Mouse (Mus musculus) embryonic stem cell, embryonic (primary cell): Measurements from ENCODE around the gene Galnt16.

Experiments
- CTCF ChIA-PET, 4 experiments: fragments of 300-600 bp in 2 of 4; fragments of 350-600 bp in 2 of 4; sonication (Branson Sonifier 250); formaldehyde crosslinking; loops; one replicate each; lab custom pipeline; 2022; ENCODE audit warnings: inconsistent platforms in 2 of 4; lab: Charles Lee
- POLR2A ChIA-PET, 4 experiments: fragments of 300-600 bp in 2 of 4; fragments of 350-600 bp in 2 of 4; sonication (Branson Sonifier 250); formaldehyde crosslinking; loops; one replicate each; lab custom pipeline; 2022; ENCODE audit warnings: antibody characterized with exemption in 4 of 4, inconsistent platforms in 1 of 4; lab: Charles Lee

Gene Galnt16

DNA sequence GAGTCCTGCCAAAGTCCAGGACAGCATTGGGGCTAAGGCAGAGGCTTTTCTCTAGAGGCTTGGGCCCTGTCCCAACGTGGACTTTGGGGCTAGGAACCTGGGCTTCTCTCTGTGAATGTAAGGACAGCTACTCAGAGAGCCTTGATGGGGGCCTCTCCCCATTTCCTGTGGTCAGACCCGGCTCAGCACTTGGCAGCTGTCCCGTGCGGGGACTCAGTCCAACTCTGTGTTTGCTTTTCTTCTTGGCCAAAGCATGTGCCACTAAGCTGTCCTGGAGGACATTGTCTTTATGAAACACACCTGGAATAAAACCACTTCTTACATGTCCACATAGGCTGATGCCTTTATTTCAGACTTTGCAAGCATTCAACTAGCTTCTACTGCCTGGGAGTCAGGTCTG, 85.5 kb downstream of the Galnt16 start:
- ChIA-PET POLR2A (interaction anchor here in 1 of 4 experiments (0.6 to 1.1 kb wide), 4 partner anchors 14 to 67 kb away, joined by 3 to 4 read pairs (median 3); no protein-coding TSS in a partner anchor), CTCF (interaction anchor here in 2 of 4 experiments (0.7 to 0.8 kb wide), 2 partner anchors 18 to 446 kb away, joined by 3 to 4 read pairs; no protein-coding TSS in a partner anchor)

DNA sequence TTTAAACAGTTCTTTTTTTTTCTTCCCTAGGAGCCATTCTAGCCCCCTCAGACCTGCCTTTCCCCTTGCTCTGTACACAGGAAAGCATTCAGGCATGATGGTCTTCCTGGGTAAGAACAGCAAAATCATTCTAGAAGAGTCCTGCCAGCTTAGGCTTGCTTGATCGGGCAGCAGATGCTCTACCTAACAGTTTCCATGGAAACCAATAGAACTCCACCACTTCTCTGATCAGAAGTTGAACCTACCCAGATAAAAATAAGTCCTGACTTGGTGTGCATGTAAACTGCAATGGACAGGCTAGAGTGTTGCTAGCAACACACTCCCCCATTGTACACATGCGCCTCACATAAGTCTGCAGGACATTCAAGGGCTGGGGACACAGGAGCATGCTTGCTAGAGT, 86.1 kb downstream of the Galnt16 start:
- ChIA-PET POLR2A (interaction anchor here in 2 of 4 experiments (0.6 to 1.3 kb wide), 4 partner anchors 13 to 68 kb away, joined by 3 to 4 read pairs (median 4); no protein-coding TSS in a partner anchor), CTCF (no interaction called here)

DNA sequence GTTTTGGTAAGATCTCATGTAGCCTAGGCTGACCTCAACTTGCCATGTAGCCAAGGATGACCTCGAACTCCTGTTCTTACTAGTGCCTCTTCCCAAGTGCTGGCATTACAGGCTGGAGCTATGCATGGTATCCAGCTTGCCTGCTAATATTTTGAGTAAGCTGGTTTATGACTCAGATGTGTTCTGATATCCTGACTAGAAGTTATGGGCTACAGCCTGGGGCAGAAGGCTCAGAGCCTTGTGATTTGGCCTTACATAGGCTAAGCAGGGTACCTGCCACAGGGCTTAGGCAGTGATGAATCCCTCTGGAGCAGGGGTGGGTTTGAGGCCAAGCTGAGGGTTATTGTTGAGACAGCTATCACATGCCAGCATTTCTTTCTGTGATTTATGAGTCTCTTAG, 90.5 kb downstream of the Galnt16 start:
- ChIA-PET CTCF (interaction anchor here (0.6 to 1.8 kb wide), 11 partner anchors 9 to 202 kb away, joined by 3 to 5 read pairs (median 3); partner anchors contain the start of gene Galnt16 (in 1 of the 4)), POLR2A (interaction anchor here in 2 of 4 experiments (1.0 to 2.9 kb wide), 9 partner anchors 10 to 136 kb away, joined by 3 to 11 read pairs (median 4); no protein-coding TSS in a partner anchor)

DNA sequence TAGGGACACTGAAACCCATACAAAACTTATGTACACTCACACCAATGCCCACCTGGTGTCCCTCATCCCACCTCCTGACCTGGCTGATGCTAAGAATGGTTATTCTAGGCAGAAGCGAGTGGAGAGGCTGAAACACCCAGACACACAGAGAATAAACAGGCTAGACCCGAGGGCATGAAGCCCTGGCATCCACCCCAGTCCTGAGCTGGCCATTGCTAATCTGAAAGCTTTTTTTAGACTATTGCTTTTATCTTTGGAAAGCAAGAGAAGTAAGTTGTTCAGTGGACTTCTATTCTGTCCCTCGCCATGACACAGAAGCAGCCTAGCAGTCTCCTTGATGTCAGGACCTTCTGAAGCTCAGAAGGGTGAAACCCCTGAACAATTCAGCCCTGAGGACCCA, 91.9 kb downstream of the Galnt16 start:
- ChIA-PET CTCF (interaction anchor here in 2 of 4 experiments (1.1 to 1.8 kb wide), 3 partner anchors 90 to 112 kb away, joined by 3 to 5 read pairs (median 3); partner anchors contain the start of gene Galnt16 (in 1 of the 2)), POLR2A (interaction anchor here in 2 of 4 experiments (0.5 to 2.9 kb wide), 5 partner anchors 8 to 322 kb away, joined by 3 to 11 read pairs (median 4); no protein-coding TSS in a partner anchor)

DNA sequence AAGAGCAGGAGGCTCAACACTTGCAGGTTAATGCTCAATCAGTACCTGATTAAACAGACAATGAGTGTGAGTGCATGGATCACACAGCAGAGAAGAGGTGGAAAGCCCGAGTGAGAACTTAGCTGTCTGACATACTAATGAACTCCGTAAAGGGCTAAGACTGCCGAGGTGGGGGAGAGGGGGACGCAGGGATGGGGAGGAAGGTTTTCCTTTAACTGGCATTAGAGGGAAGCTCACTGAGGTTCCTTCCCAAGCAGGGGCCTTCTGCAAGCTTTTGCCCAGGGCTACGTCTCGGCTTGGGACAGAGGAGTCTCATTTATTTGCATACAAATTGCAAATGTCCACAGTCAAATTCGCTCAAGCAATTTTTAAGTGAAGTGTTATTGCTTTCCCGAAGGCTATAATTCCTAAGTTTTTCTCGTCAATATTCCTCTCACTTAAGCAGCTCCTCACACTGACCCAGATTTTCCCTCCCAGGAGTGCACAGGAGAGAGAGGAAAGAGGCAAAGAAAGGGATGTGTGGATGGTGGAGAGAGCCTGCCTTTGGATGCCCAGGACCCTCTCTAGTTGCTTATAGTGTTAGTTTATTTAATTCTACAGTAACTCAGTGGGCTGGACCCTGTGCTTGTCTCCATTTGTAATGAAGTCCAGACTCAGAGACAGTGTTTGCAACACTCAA, 94.2 kb downstream of the Galnt16 start:
- ChIA-PET CTCF (interaction anchor here in 2 of 4 experiments (0.8 to 1.1 kb wide), 3 partner anchors 14 to 92 kb away, joined by 3 read pairs; no protein-coding TSS in a partner anchor), POLR2A (interaction anchor here in 2 of 4 experiments (0.6 to 9.3 kb wide), 7 partner anchors 18 to 499 kb away, joined by 3 to 144 read pairs (median 3); partner anchors contain the start of genes Slc39a9 (in 1 of the 2) and Zfp36l1 (in 1 of the 2))

DNA sequence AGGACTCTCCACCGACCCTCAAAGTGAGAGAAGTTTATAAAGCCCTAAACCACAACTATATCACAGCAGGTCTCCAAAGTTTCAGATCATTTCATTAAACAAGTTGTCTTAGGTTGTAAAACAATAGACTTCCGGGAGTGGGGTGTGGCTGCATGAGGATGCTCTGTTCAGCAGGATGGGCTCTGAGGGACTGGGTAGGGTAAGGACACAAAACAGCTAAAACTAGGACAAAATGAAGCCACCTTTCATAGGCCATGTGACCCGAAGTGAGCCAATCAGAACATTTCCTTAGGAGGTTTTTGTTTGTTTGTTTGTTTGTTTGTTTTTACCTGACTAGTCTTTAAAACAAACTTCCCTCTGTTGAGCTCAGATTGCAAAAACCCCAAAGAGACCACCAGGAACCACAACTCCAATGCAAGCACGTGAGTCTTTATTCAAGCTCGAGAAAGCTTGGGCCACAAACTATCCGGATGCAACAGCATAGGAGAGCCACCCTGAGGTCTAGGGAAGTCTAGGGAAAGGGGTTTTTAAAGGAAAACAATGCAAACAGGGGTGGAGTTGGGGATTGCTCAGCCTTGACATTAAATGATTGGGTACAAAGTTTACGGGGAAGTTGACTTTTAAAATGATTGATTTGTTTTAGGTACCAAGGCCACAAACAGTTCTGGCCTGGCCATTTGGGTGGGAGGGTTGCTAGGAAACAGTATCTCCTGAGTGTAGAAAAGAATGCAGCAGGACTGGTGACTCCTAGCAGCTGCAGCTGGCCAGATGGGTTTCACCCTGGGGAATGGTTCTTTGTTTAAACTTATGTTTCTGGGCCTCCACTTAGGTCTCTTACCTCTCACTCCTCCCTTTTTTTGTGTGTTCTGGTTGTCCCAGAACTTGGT, 97.5 kb downstream of the Galnt16 start:
- ChIA-PET POLR2A (interaction anchor here (0.6 to 9.3 kb wide), 18 partner anchors 9 to 503 kb away, joined by 3 to 144 read pairs (median 4); partner anchors contain the start of gene Zfp36l1 (in 1 of the 4)), CTCF (interaction anchor here in 1 of 4 experiments (0.5 to 3.7 kb wide), 5 partner anchors 11 to 105 kb away, joined by 3 to 21 read pairs (median 4); no protein-coding TSS in a partner anchor)

DNA sequence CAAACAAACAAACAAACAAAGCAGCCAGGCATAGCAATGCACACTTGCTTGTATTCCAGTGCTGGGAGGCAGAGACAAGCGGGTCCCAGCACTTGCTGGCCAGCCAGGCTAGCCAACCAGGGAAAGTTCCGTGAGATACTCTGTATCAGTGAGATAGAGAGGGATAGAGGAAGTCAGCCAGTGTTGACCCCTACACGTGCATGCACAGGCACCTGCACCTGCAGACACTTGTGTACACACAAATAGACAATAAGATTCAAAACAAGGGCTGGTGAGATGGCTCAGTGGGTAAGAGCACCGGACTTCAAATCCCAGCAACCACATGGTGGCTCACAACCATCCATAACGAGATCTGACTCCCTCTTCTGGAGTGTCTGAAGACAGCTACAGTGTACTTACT, 102.4 kb downstream of the Galnt16 start:
- POLR2A ChIA-PET: interaction anchor here in 2 of 4 experiments (1.2 to 9.3 kb wide), 4 partner anchors 10 to 102 kb away, joined by 3 to 144 read pairs (median 3); partner anchors contain the start of gene Slc39a9 (in 1 of the 2)
- CTCF ChIA-PET: interaction anchor here in 1 of 4 experiments (1.0 kb wide), 1 partner anchor 220 kb away, joined by 3 read pairs; no protein-coding TSS in a partner anchor

DNA sequence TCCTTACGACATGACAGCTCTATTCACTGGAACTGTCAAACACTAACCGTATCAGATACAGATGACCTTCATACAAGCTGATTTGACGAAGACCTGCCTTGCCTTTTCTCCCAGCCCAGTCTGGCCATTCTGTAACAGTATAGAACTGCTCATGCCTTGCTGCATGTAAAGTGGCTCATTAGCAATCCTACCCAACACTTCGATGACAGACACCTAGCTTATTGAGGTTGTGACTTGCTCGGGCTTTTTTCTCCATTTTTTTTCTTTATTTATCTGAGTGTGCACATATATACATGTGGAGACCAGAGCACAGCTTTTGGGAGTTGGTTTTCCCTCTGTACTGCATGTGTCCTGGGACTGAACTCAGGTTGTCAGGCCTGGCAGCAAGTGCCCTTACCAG, 113.7 kb downstream of the Galnt16 start:
- ChIA-PET CTCF (interaction anchor here in 1 of 4 experiments (1.5 kb wide), 1 partner anchor 11 kb away, joined by 3 read pairs; no protein-coding TSS in a partner anchor), POLR2A (interaction anchor here in 3 of 4 experiments (0.6 to 12.7 kb wide), 12 partner anchors 5 to 621 kb away, joined by 3 to 155 read pairs (median 6); partner anchors contain the start of genes Erh (in 3 of the 3) and Slc39a9 (in 3 of the 3))

DNA sequence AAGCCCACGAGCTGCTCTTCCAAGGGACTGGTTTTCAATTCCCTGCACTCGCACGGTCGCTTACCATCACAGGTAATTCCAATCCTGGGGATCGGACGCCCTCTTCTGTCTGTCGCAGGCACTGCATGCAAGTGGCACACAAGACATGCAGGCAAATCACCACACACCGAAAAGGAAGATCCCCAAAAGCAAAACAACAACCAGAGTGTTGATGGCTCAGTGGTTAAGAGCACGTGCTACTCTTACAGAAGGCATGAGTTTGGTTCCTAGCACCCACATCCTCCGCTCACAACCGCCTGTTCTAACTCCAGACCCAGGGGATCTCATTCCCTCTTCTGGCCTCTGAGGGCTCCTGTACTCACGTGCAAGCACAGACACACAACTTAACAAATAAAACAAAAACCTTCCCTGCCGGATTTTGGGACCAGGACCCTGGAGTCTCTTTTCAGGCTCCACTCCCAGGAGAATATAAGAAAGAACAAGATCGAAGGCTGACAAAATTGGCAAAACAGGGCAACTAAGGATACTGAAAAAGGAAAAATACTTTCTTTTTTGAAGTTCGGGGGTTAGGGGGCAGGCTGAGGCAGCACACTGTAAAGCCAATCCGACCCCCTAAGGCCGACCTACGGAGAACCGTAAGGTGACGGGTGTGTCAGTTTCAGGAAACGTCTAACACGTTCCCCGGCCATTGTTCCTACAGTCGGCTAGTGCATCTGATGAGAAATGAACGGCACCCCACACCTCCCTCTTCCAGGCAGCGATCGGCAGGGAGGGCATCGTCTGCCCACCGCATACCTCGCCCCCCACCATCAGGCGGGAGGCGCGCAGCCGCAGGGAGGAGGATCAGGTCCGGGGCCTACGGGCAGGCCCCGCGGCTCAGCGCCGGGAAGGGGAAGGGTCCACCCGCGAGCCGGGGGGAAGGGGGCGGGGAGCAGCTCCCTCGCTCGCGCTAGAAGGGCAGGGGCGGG, 124.9 kb downstream of the Galnt16 start:
- POLR2A ChIA-PET: interaction anchor here (0.5 to 5.1 kb wide), 65 partner anchors 8 to 1442 kb away, joined by 3 to 128 read pairs (median 4); partner anchors contain the start of genes Galnt16 (in 3 of the 4), Srsf5 (in 3 of the 4) and Plekhd1 (in 1 of the 4)

DNA sequence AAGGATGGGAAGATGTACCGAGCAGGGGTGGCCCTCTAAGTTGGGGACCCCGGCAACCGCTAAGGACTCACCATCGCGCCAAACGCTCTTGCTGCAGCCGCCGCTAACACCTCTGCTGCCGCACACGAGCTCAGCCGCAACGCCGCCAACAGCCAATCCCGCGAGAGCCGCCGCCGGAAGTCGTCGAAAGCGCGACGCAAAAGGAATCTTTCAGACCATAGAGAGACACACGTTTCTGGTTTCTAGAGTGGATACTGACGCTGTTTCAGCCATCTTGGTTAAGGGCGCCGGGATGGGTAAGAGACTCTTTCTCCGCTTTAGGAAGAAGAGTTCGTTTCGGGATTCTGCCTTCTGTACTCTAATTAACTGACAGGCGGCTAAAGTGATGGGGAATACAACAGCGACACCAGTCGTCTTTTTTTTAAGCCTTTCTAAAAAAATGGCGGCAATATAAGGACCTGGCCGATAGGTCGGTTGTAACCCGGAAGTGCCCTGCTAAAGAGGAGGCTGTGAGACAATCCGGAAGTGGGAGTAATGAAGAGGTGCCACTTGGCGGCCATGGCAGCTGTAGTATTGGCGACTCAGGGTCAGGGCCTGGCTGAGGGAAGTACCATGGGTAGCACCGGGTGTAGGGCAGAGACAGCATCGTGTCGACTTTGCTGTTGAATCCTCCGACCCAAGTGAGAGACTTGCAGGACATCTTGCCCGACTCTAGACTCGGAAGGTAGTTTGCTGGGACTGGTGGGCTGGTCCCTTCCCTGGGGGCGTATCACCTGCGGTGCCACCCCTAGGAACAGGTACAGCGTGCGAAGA, 125.8 kb downstream of the Galnt16 start, which contains the start of the genes Slc39a9 and Erh:
Gene Slc39a9, plus strand, starts transcription at position 191 of the 813 bp plus-strand sequence.
Gene Erh, minus strand, starts transcription at position 649 of the 813 bp plus-strand sequence.
- ChIA-PET CTCF (interaction anchor here in 2 of 4 experiments (0.8 to 1.8 kb wide), 11 partner anchors 9 to 482 kb away, joined by 3 to 5 read pairs (median 4); no protein-coding TSS in a partner anchor), POLR2A (interaction anchor here (0.5 to 5.1 kb wide), 65 partner anchors 9 to 1443 kb away, joined by 3 to 128 read pairs (median 4); partner anchors contain the start of genes Srsf5 (in 3 of the 4), Dcaf5 (in 1 of the 4), Exd2 (in 1 of the 4) and Galnt16 (in 1 of the 4))

More for the DNA sequence above, 124.9 kb downstream of the Galnt16 start:
- CTCF ChIA-PET: interaction anchor here in 2 of 4 experiments (0.6 to 1.4 kb wide), 17 partner anchors 10 to 481 kb away, joined by 3 to 5 read pairs (median 3); partner anchors contain the start of gene Galnt16 (in 1 of the 2)

DNA sequence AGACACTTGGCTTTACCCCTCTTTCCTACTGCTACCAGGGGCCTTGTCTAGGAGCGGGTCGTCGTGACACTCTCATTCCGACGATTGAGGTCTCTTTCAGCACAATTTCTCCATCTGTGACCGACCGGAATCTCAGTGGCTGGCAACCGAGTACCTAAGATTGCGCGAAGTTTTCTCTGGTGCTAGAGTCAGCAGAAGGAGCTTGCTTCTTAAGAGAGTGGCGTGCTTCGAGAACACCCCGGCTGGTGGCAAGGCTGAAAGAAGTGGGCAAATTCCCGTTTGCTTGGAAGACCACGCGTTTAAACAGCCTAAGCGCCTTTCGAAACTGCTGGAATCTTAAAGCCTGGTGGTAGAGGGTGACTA, 126.4 kb downstream of the Galnt16 start:
- CTCF ChIA-PET: interaction anchor here in 2 of 4 experiments (0.9 to 1.8 kb wide), 3 partner anchors 29 to 482 kb away, joined by 3 to 5 read pairs (median 3); no protein-coding TSS in a partner anchor
- POLR2A ChIA-PET: interaction anchor here (0.5 to 5.1 kb wide), 38 partner anchors 9 to 1211 kb away, joined by 3 to 128 read pairs (median 5); partner anchors contain the start of genes Srsf5 (in 3 of the 4), Dcaf5 (in 2 of the 4), Exd2 (in 1 of the 4) and Galnt16 (in 1 of the 4)

DNA sequence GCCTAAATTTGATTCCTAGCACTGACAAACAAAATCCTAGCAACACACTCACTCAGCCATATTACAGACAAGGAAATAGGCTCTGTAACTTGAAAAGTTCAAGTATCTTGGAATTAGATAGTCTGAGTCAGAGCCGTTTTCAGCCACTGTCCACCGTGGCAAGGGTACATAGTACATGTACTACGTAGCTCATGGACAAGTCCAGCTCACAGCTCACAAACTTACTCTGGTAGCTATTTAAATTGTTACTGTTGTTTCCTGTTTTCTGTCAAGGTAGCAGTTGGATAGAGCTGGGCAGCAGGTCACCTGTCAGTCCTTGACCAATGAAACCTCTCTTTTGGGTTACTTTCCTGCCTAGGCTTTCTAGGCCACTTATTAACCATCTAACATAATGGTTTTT, 128.3 kb downstream of the Galnt16 start:
- POLR2A ChIA-PET: interaction anchor here in 2 of 4 experiments (0.6 to 1.8 kb wide), 7 partner anchors 9 to 394 kb away, joined by 3 to 5 read pairs (median 3); partner anchors contain the start of gene Srsf5 (in 1 of the 2)
- CTCF ChIA-PET: interaction anchor here in 2 of 4 experiments (0.6 to 1.4 kb wide), 3 partner anchors 26 to 919 kb away, joined by 3 read pairs; no protein-coding TSS in a partner anchor

DNA sequence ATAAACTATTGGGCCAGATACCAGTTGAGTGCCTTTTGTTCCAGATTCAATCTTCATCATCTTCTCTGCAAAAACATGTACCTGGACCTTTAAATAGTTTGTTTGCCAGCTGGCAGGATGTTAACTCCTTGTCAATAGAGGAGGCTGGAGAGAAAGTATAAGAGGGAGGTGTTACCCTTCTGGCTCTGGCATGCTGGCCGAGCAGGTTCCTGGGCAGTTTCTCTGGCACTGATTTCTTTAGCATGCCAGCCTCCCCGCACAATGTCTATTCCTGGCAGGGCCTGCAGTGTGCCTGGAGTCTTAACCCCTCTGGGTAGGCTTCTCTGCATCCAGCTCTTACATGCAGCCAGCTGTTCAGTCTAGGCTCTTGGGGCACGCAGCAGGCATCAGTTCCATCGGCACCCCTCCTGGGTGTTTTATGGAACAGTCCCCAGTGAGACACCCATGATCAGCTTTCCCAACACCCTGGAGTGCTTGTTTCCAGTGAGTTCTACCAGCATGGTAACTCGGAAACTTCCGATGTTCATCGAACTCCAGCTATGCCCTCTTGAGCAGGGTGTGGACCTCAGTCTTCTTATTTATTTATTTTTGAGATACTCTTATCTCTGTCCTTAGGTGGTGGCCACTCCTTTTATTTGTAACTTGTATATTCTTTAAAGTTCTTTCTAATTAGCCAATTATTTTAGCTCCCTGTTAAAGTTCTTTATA, 136.0 kb downstream of the Galnt16 start:
- POLR2A ChIA-PET: interaction anchor here in 3 of 4 experiments (0.6 to 5.4 kb wide), 10 partner anchors 8 to 541 kb away, joined by 3 to 36 read pairs (median 6); partner anchors contain the start of genes Erh (in 3 of the 3), Slc39a9 (in 3 of the 3) and Zfp36l1 (in 1 of the 3)
- CTCF ChIA-PET: interaction anchor here in 2 of 4 experiments (1.3 to 1.6 kb wide), 2 partner anchors 19 to 20 kb away, joined by 3 to 7 read pairs; no protein-coding TSS in a partner anchor

DNA sequence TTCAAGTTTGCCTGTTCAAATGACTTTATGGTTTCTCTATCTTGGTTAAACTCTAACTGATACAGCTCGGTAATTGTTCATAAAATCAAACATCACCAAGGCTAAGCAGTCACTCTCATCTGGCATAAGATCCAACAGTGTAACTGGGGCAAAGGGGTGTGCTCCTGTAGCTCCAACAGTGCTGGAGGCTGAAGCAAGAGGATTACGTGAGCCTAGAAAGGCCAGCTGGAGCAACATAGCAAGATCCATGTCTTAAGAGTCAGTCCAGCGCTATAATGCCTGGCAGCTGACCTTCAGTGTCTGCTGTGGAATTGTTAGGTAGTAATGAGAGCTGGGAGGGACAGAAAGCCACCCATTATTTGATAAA, 136.6 kb downstream of the Galnt16 start:
- ChIA-PET CTCF (interaction anchor here in 2 of 4 experiments (1.3 to 1.6 kb wide), 2 partner anchors 18 to 19 kb away, joined by 3 to 7 read pairs; no protein-coding TSS in a partner anchor), POLR2A (interaction anchor here in 3 of 4 experiments (0.6 to 5.4 kb wide), 9 partner anchors 10 to 542 kb away, joined by 3 to 36 read pairs (median 7); partner anchors contain the start of genes Erh (in 3 of the 3), Slc39a9 (in 3 of the 3) and Zfp36l1 (in 1 of the 3))
